Comparison of ENCODE assay signal across 27 mouse cellular contexts in the genomic region with DNA sequence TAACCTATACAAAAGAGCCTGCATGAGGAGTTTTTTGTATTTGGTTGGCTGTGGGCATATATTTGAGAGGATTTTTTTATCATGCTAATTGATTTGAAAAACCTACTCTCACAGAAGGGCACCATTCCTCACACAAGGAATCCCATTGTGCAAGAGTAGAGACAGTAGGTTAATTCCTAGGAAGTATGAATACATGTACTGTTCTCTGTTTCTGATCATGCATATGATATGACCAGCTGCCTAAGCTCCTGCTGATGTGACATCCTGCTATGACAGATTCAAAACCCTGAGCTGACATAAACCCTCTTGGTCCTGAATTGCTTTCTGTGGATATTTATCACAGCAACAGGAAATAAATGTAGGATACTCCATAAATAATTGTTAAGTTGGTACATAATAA.
DNase-seq lines count a peak whose midpoint lies in the region; ATAC-seq and TF ChIP-seq lines count a peak whose summit lies in the region.
"Had no signal": no experiment of that assay in that cellular context is flagged by ENCODE, and none has a peak within 500 bp of the region (broad histone marks: within the 10 kb centered on the region; RNA-seq: fewer than 3 reads in every experiment).

No protein-coding gene starts in this region.

- no peaks in the 10 kb centered on the region for H3K4me1 ChIP-seq in hindbrain, embryonic 11.5 days (replicated peaks; ENCODE audit: control insufficient read depth, insufficient read depth, low read length)
- no peaks in the 10 kb centered on the region for H3K4me1 ChIP-seq in hindbrain, embryonic 14.5 days (replicated peaks; ENCODE audit: control insufficient read depth, insufficient read depth, low read length)
- H3K4me1 ChIP-seq in midbrain, postnatal 0 days (ENCODE audit: insufficient read depth, low read length) = no peaks in the 10 kb centered on the region
- no peaks in the 10 kb centered on the region for H3K4me1 ChIP-seq in midbrain, embryonic 10.5 days
- H3K4me1 ChIP-seq: embryonic facial prominence, embryonic 10.5 days; embryonic facial prominence, embryonic 13.5 days; forebrain, embryonic 12.5 days; forebrain, embryonic 15.5 days; heart, embryonic 12.5 days; heart, embryonic 15.5 days; hindbrain, embryonic 15.5 days had no signal

- H3K36me3 ChIP-seq in hindbrain, embryonic 11.5 days (ENCODE audit: control insufficient read depth, insufficient read depth, low read length) = no peaks in the 10 kb centered on the region
- H3K36me3 ChIP-seq in hindbrain, embryonic 14.5 days (replicated peaks; ENCODE audit: control insufficient read depth, insufficient read depth) = no peaks in the 10 kb centered on the region
- no peaks in the 10 kb centered on the region for H3K36me3 ChIP-seq in midbrain, postnatal 0 days (ENCODE audit: insufficient read depth, low read length)
- no peaks in the 10 kb centered on the region for H3K36me3 ChIP-seq in midbrain, embryonic 10.5 days
- H3K36me3 ChIP-seq: embryonic facial prominence, embryonic 10.5 days; embryonic facial prominence, embryonic 13.5 days; forebrain, embryonic 12.5 days; forebrain, embryonic 15.5 days; heart, embryonic 12.5 days; heart, embryonic 15.5 days; hindbrain, embryonic 15.5 days had no signal

- no peak overlapping the region for H3K27ac ChIP-seq in hindbrain, embryonic 11.5 days (ENCODE audit: low read depth, low read length)
- H3K27ac ChIP-seq in hindbrain, embryonic 14.5 days = no peak overlapping the region
- H3K27ac ChIP-seq in midbrain, postnatal 0 days (ENCODE audit: low read depth, low read length) = no peak overlapping the region
- no peak overlapping the region for H3K27ac ChIP-seq in midbrain, embryonic 10.5 days (replicated peaks)
- H3K27ac ChIP-seq: embryonic facial prominence, embryonic 10.5 days; embryonic facial prominence, embryonic 13.5 days; forebrain, embryonic 12.5 days; forebrain, embryonic 15.5 days; heart, embryonic 15.5 days; hindbrain, embryonic 15.5 days had no signal

- H3K27me3 ChIP-seq in hindbrain, embryonic 11.5 days (ENCODE audit: control insufficient read depth, insufficient read depth, low read length) = no peaks in the 10 kb centered on the region
- no peaks in the 10 kb centered on the region for H3K27me3 ChIP-seq in hindbrain, embryonic 14.5 days (ENCODE audit: control insufficient read depth, insufficient read depth, low read length)
- no peaks in the 10 kb centered on the region for H3K27me3 ChIP-seq in midbrain, postnatal 0 days (ENCODE audit: insufficient read depth, low read length)
- no peaks in the 10 kb centered on the region for H3K27me3 ChIP-seq in midbrain, embryonic 10.5 days (ENCODE audit: low read depth, poor library complexity, severe bottlenecking)
- H3K27me3 ChIP-seq: embryonic facial prominence, embryonic 13.5 days; forebrain, embryonic 12.5 days; forebrain, embryonic 15.5 days; heart, embryonic 12.5 days; heart, embryonic 15.5 days; hindbrain, embryonic 15.5 days; Patski had no signal

- no peak for TF ChIP-seq CTCF in midbrain, postnatal 0 days (IDR thresholded peaks at IDR 0.05)

- no peak overlapping the region for H3K4me3 ChIP-seq in hindbrain, embryonic 11.5 days (ENCODE audit: low read depth, low read length)
- no peak overlapping the region for H3K4me3 ChIP-seq in hindbrain, embryonic 14.5 days (replicated peaks; ENCODE audit: low read length)
- H3K4me3 ChIP-seq in midbrain, postnatal 0 days (ENCODE audit: low read depth, low read length) = no peak overlapping the region
- no peak overlapping the region for H3K4me3 ChIP-seq in midbrain, embryonic 10.5 days
- H3K4me3 ChIP-seq: embryonic facial prominence, embryonic 10.5 days; embryonic facial prominence, embryonic 13.5 days; erythroblast, embryonic 14.5 days; forebrain, embryonic 12.5 days; forebrain, embryonic 15.5 days; heart, embryonic 12.5 days; heart, embryonic 15.5 days; hindbrain, embryonic 15.5 days had no signal

- no peak for DNase-seq in hindbrain, embryonic 11.5 days (ENCODE audit: low spot score)
- DNase-seq in hindbrain, embryonic 14.5 days (ENCODE audit: low spot score) = no peak
- DNase-seq in midbrain, postnatal 0 days (ENCODE audit: low spot score) = peak; percentile 14
- DNase-seq in midbrain, embryonic 10.5 days (ENCODE audit: low spot score) = no peak
- peak; percentile 6 for DNase-seq in retina, embryonic 14.5 days (ENCODE audit: low spot score)
- no peak for DNase-seq in spleen, adult 18-20 months
- no peak for DNase-seq in embryo, embryonic 9.5 days (ENCODE audit: extremely low spot score)
- DNase-seq: adrenal gland, postnatal 10 days; adrenal gland, postnatal 36 days; cerebellum, adult 11 months; cerebellum, adult 2 months; cerebellum, adult 9-11 months; cerebellum, postnatal 25 days; gastrocnemius, postnatal 25 days; heart, adult 18-20 months; heart, postnatal 10 days; heart, postnatal 36 days had no signal

- H3K9me3 ChIP-seq in hindbrain, embryonic 11.5 days (ENCODE audit: control insufficient read depth, low read length) = no peaks in the 10 kb centered on the region
- H3K9me3 ChIP-seq in hindbrain, embryonic 14.5 days (ENCODE audit: control insufficient read depth, low read length) = no peaks in the 10 kb centered on the region
- H3K9me3 ChIP-seq in midbrain, postnatal 0 days (ENCODE audit: low read length) = no peaks in the 10 kb centered on the region
- no peaks in the 10 kb centered on the region for H3K9me3 ChIP-seq in midbrain, embryonic 10.5 days (replicated peaks)
- H3K9me3 ChIP-seq: embryonic facial prominence, embryonic 10.5 days; embryonic facial prominence, embryonic 13.5 days; forebrain, embryonic 12.5 days; forebrain, embryonic 15.5 days; heart, embryonic 12.5 days; heart, embryonic 15.5 days; hindbrain, embryonic 15.5 days had no signal

- peak; percentile 65 for ATAC-seq in hindbrain, embryonic 11.5 days (ENCODE audit: low FRiP score)
- ATAC-seq in hindbrain, embryonic 14.5 days (ENCODE audit: low FRiP score) = no peak
- no peak for ATAC-seq in midbrain, postnatal 0 days (ENCODE audit: low FRiP score)
- ATAC-seq: forebrain, embryonic 15.5 days; inflammation-experienced regulatory T-cells, adult 6 months; Patski had no signal

- H3K9ac ChIP-seq in hindbrain, embryonic 11.5 days (ENCODE audit: low read depth, low read length) = no peak overlapping the region
- no peak overlapping the region for H3K9ac ChIP-seq in hindbrain, embryonic 14.5 days
- H3K9ac ChIP-seq in midbrain, postnatal 0 days (replicated peaks; ENCODE audit: low read length, poor library complexity, severe bottlenecking) = no peak overlapping the region
- H3K9ac ChIP-seq: embryonic facial prominence, embryonic 13.5 days; forebrain, embryonic 12.5 days; forebrain, embryonic 15.5 days; heart, embryonic 12.5 days; heart, embryonic 15.5 days; hindbrain, embryonic 15.5 days had no signal

- no peak overlapping the region for H3K4me2 ChIP-seq in hindbrain, embryonic 11.5 days (replicated peaks; ENCODE audit: low read depth, low read length)
- no peak overlapping the region for H3K4me2 ChIP-seq in hindbrain, embryonic 14.5 days (replicated peaks)
- H3K4me2 ChIP-seq in midbrain, postnatal 0 days (ENCODE audit: low read depth, low read length, poor library complexity, severe bottlenecking) = no peak overlapping the region
- H3K4me2 ChIP-seq: embryonic facial prominence, embryonic 13.5 days; forebrain, embryonic 12.5 days; forebrain, embryonic 15.5 days; heart, embryonic 12.5 days; heart, embryonic 15.5 days; hindbrain, embryonic 15.5 days had no signal

Comparison
In these comparisons a context has a peak if more than half of its experiments do, and no peak if none do; other contexts are left out.
1. DNase-seq: peak in midbrain, postnatal 0 days (single experiment) and retina, embryonic 14.5 days (single experiment); none in hindbrain, embryonic 11.5 days (single experiment), hindbrain, embryonic 14.5 days (single experiment), midbrain, embryonic 10.5 days (single experiment), spleen, adult 18-20 months (0 of 2) and embryo, embryonic 9.5 days (single experiment).